Mouse (Mus musculus) layer of hippocampus, adult 2 months (tissue): ENCODE measurements around the gene Igfals. TPM values are rescaled to one million over a fixed set of nuclear protein-coding genes. Genes with fewer than 3 reads are reported as not detected.

Experiments used
- DNase-seq, 2 experiments: peaks; one replicate each; pipeline ENCODE4 v3.0.0; 2022; ENCODE audit warnings: low spot score in 2 of 2
- H3K27ac ChIP-seq: fragments of 200-600 bp; 2 replicates; pipeline ENCODE4 v1.8.1; 2022
- H3K4me3 ChIP-seq: fragments of 200-600 bp; 2 replicates; pipeline ENCODE4 v1.8.1; 2022; ENCODE audit warnings: mild to moderate bottlenecking
- CTCF ChIP-seq: fragments of 200-600 bp; conservative IDR thresholded peaks from 2 replicates; pipeline ENCODE4 v1.8.1; 2022; ENCODE audit warnings: antibody characterized with exemption, mild to moderate bottlenecking, moderate library complexity
- total RNA-seq, 2 experiments: library from RNA; stranded (reverse); gene quantifications; 2 replicates each; pipeline ENCODE4 v1.2.3; 2021

The Igfals gene
- total RNA-seq, 2 experiments from 2014 or later = 0.34 TPM; not detected in 1

- no peak for TF ChIP-seq CTCF
- no peak overlapping the region for H3K27ac ChIP-seq
- H3K4me3 ChIP-seq = no peak overlapping the region
- DNase-seq = no peak
Observed at GRCm38 (mm10) chr17:24874989-24875388, 9.2 kb downstream of the Igfals start.

GRCm38 (mm10) chr17:24877336-24878116, 11.7 kb downstream of the Igfals start:
- no peak overlapping the region for H3K4me3 ChIP-seq
- H3K27ac ChIP-seq = no peak overlapping the region
- no peak for TF ChIP-seq CTCF
- no peak for DNase-seq

GRCm38 (mm10) chr17:24878117-24878397, 12.3 kb downstream of the Igfals start:
- no peak for DNase-seq

GRCm38 (mm10) chr17:24878531-24878930, 12.7 kb downstream of the Igfals start:
- no peak for TF ChIP-seq CTCF
- DNase-seq = no peak
- Histone ChIP-seq H3K27ac (no peak overlapping the region), H3K4me3 (no peak overlapping the region)

More at GRCm38 (mm10) chr17:24878117-24878397, 12.3 kb downstream of the Igfals start:
- TF ChIP-seq CTCF = no peak
- no peak overlapping the region for H3K4me3 ChIP-seq
- H3K27ac ChIP-seq = no peak overlapping the region

- Histone ChIP-seq H3K27ac (no peak overlapping the region), H3K4me3 (no peak overlapping the region)
- DNase-seq = no peak
- TF ChIP-seq CTCF = peak; percentile 77
Observed at GRCm38 (mm10) chr17:24881738-24882440, 16.1 kb downstream of the Igfals start.

GRCm38 (mm10) chr17:24884391-24884790, 18.6 kb downstream of the Igfals start:
- no peak for TF ChIP-seq CTCF
- no peak for DNase-seq
- H3K4me3 ChIP-seq = no peak overlapping the region
- H3K27ac ChIP-seq = no peak overlapping the region

GRCm38 (mm10) chr17:24885356-24886133, 19.7 kb downstream of the Igfals start:
- Histone ChIP-seq H3K27ac (peak overlapping the region; percentile 39; the same call in 1 of the 2 replicates), H3K4me3 (peak overlapping the region; percentile 94)
- TF ChIP-seq CTCF = no peak
- DNase-seq = no peak

- DNase-seq = peak; percentile 97 to 99
- peak; percentile 59 for TF ChIP-seq CTCF
- peak within 1 kb of the TSS; percentile 94 for H3K4me3 ChIP-seq
- H3K27ac ChIP-seq = peak within 1 kb of the TSS; percentile 98
Observed at GRCm38 (mm10) chr17:24886134-24886931, 20.5 kb downstream of the Igfals start, which contains the start of the genes Nubp2 and Spsb3. Gene Nubp2, minus strand, starts transcription at chr17:24886349. Gene Spsb3, plus strand, starts transcription at chr17:24886643.

- no peak for DNase-seq
- Histone ChIP-seq H3K27ac (peak overlapping the region; percentile 98), H3K4me3 (peak overlapping the region; percentile 76)
- TF ChIP-seq CTCF = no peak; the same call in 1 of the 2 replicates
Observed at GRCm38 (mm10) chr17:24886932-24887271, 21.1 kb downstream of the Igfals start.

- Histone ChIP-seq H3K4me3 (peak overlapping the region; percentile 76), H3K27ac (peak overlapping the region; percentile 98)
- DNase-seq = peak in 1 of 2 experiments; percentile 8
- no peak for TF ChIP-seq CTCF
Observed at GRCm38 (mm10) chr17:24887291-24888080, 21.7 kb downstream of the Igfals start.

GRCm38 (mm10) chr17:24888862-24889261, 23.1 kb downstream of the Igfals start:
- no peak for DNase-seq
- no peak overlapping the region for H3K27ac ChIP-seq
- TF ChIP-seq CTCF = no peak
- H3K4me3 ChIP-seq = no peak overlapping the region
